In the genomic region with DNA sequence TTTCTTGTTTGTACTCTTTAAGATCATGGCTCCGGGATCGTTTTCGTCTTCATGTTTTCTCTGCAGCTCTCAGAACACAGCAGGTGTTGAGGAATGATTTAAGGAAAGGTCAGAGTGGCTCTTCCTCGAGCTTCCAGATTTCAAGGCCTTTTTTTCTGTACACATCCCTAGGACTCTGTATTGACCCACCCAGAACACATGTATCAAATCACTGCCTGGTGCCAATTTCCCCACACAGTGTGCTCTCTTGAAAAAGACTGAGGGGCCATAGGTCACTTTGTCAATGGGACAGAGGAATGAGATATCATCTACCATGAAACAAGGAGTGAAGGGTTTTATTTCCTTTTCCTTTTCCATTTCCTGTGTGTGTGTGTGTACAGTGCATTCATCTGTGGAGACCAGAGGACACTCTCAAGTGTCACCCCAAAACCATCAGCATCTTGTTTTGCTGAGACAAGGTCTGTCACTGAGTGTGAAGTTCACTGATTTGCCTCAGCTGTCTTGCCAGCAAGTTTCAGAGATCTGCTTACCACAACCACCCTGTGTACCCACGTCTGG, we compare ENCODE assay signal across 18 mouse cellular contexts.
"Had no signal": no experiment of that assay in that cellular context is flagged by ENCODE, and none has a peak within 500 bp of the region (broad histone marks: within the 10 kb centered on the region; RNA-seq: fewer than 3 reads in every experiment).

No protein-coding gene starts in this region.

- H3K4me1 ChIP-seq: stomach, embryonic 15.5 days had no signal

- DNase-seq: liver, postnatal 0 days; lung, adult 2 months; lung, postnatal 14 days; lung, postnatal 36 days; midbrain, embryonic 14.5 days; right cerebral cortex, postnatal 14 days; thymus, adult 2 months; thymus, postnatal 25 days; thymus, postnatal 4 days had no signal

- H3K4me2 ChIP-seq: lung, embryonic 15.5 days; midbrain, embryonic 12.5 days; neural tube, embryonic 12.5 days; stomach, embryonic 15.5 days had no signal

- H3K9ac ChIP-seq: liver, postnatal 0 days; lung, embryonic 15.5 days; midbrain, embryonic 12.5 days; neural tube, embryonic 12.5 days; stomach, embryonic 15.5 days had no signal

- ATAC-seq: liver, postnatal 0 days; lung, postnatal 0 days; midbrain, embryonic 16.5 days had no signal

- H3K27ac ChIP-seq: lung, embryonic 15.5 days; macrophage; midbrain, embryonic 12.5 days; neural tube, embryonic 12.5 days; stomach, embryonic 15.5 days; stomach, postnatal 0 days had no signal

- H3K27me3 ChIP-seq: lung, embryonic 15.5 days; midbrain, embryonic 12.5 days; neural tube, embryonic 12.5 days; stomach, embryonic 15.5 days had no signal

- H3K36me3 ChIP-seq: lung, embryonic 15.5 days; midbrain, embryonic 12.5 days; neural tube, embryonic 12.5 days; stomach, embryonic 15.5 days had no signal

- H3K9me3 ChIP-seq: lung, embryonic 15.5 days; neural tube, embryonic 12.5 days; stomach, embryonic 15.5 days had no signal

- H3K4me3 ChIP-seq: lung, embryonic 15.5 days; megakaryocyte, embryonic 14.5 days; midbrain, embryonic 12.5 days; neural tube, embryonic 12.5 days; stomach, embryonic 15.5 days had no signal
